In the genomic region with DNA sequence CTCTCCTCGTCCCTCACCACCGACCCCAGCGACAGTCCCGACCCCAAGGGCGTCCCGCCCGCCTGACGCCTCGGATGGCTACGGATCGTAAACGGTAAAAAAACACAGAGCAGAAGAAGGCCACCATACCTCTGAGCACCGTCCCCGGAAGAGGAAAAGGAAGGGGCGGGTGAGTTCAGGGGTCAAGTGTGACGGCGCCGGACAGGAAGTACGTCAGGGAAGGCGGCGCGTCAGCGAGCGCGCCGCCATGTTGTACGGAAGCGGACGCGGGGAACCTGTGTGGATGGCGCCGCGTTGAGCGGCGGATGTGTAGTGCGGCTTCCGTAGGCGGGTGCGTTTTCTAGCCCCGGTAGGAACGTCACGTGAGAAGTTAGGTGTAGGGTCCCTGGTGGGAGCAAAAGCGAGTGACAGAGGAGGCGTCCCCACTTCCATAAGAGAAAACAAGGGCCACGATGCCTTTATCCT, we compare ENCODE assay signal across 8 mouse cellular contexts. TPM values are rescaled to one million over a fixed set of nuclear protein-coding genes. Genes with fewer than 3 reads are reported as not detected.
A peak's percentile ranks its signal among the peaks of the same experiment; 100 is the strongest.
DNase-seq lines count a peak whose midpoint lies in the region; ATAC-seq and TF ChIP-seq lines count a peak whose summit lies in the region.

Rpl34 (minus strand) TSS at position 210 of the 465 bp plus-strand sequence.

- peak within 1 kb of the TSS; percentile 89 for H3K4me3 ChIP-seq in bone marrow, adult 2 months (replicated peaks; ENCODE audit: control insufficient read depth, low read depth, low read length)
- peak within 1 kb of the TSS; percentile 99 for H3K4me3 ChIP-seq in embryonic facial prominence, embryonic 15.5 days (replicated peaks)
- H3K4me3 ChIP-seq in limb, embryonic 14.5 days (replicated peaks; ENCODE audit: low read length) = peak within 1 kb of the TSS; percentile 99
- H3K4me3 ChIP-seq in midbrain, postnatal 0 days (ENCODE audit: low read depth, low read length) = peak within 1 kb of the TSS; percentile 75

- TF ChIP-seq POLR2A in bone marrow, adult 2 months (IDR thresholded peaks at IDR 0.05; ENCODE audit: borderline replicate concordance, control insufficient read depth, low read depth, low read length) = peak; percentile 72; the same call in 1 of the 2 replicates
- peak; percentile 82; the same call in 1 of the 2 replicates for TF ChIP-seq POLR2A in limb, embryonic 14.5 days (IDR thresholded peaks at IDR 0.05; ENCODE audit: borderline replicate concordance, extremely low read depth, insufficient read depth, insufficient read length)

- no peaks in the 10 kb centered on the region; the same call in 1 of the 2 replicates for H3K4me1 ChIP-seq in bone marrow, adult 2 months (ENCODE audit: control insufficient read depth, insufficient read depth, low read length)
- peaks cover 22% of the 10 kb centered on the region for H3K4me1 ChIP-seq in embryonic facial prominence, embryonic 15.5 days
- H3K4me1 ChIP-seq in limb, embryonic 14.5 days (ENCODE audit: control insufficient read depth, insufficient read depth, low read length) = peaks cover 11% of the 10 kb centered on the region; the same call in 1 of the 2 replicates
- 0 out of 2 replicates have a peak, but pooled peaks cover 3% of the 10 kb centered on the region for H3K4me1 ChIP-seq in midbrain, postnatal 0 days (ENCODE audit: insufficient read depth, low read length)

- no peak for TF ChIP-seq CTCF in bone marrow, adult 2 months (IDR thresholded peaks at IDR 0.05; ENCODE audit: control insufficient read depth, insufficient read depth, low read length)
- TF ChIP-seq CTCF in midbrain, postnatal 0 days (IDR thresholded peaks at IDR 0.05) = 0 out of 2 replicates have a peak, but pooled peaks have one; percentile 17

- H3K4me2 ChIP-seq in embryonic facial prominence, embryonic 15.5 days (replicated peaks) = peak within 1 kb of the TSS; percentile 67
- peak within 1 kb of the TSS; percentile 69 for H3K4me2 ChIP-seq in limb, embryonic 14.5 days (replicated peaks; ENCODE audit: low read depth, low read length, severe bottlenecking)
- H3K4me2 ChIP-seq in midbrain, postnatal 0 days (ENCODE audit: low read depth, low read length, poor library complexity, severe bottlenecking) = peak within 1 kb of the TSS; percentile 69

- DNase-seq in 416B (ENCODE audit: low read depth) = peak; percentile 95
- DNase-seq in heart, adult 8-10 months (ENCODE audit: low spot score) = peak; percentile 92
- DNase-seq in kidney, adult 9 months = peak; percentile 96
- DNase-seq in limb, embryonic 14.5 days (ENCODE audit: low spot score) = peak; percentile 96
- DNase-seq in midbrain, postnatal 0 days (ENCODE audit: low spot score) = peak; percentile 98
- peak; percentile 85 to 90 for DNase-seq in spleen, postnatal 14 days (ENCODE audit: low spot score in 2 of 2)

- H3K27me3 ChIP-seq in embryonic facial prominence, embryonic 15.5 days = no peaks in the 10 kb centered on the region
- no peaks in the 10 kb centered on the region for H3K27me3 ChIP-seq in limb, embryonic 14.5 days (ENCODE audit: control insufficient read depth, insufficient read depth, low read length)
- H3K27me3 ChIP-seq in midbrain, postnatal 0 days (ENCODE audit: insufficient read depth, low read length) = no peaks in the 10 kb centered on the region

- H3K9me3 ChIP-seq in embryonic facial prominence, embryonic 15.5 days (replicated peaks) = no peaks in the 10 kb centered on the region
- no peaks in the 10 kb centered on the region for H3K9me3 ChIP-seq in limb, embryonic 14.5 days (ENCODE audit: control insufficient read depth, low read length)
- no peaks in the 10 kb centered on the region for H3K9me3 ChIP-seq in midbrain, postnatal 0 days (ENCODE audit: low read length)

- peak; percentile 99 for ATAC-seq in embryonic facial prominence, embryonic 15.5 days (ENCODE audit: insufficient number of reproducible peaks, low FRiP score, low TSS enrichment, low read depth)
- peak; percentile 99 for ATAC-seq in limb, embryonic 14.5 days (ENCODE audit: low FRiP score, low read depth)
- ATAC-seq in midbrain, postnatal 0 days (ENCODE audit: low FRiP score) = peak; percentile 99

- H3K27ac ChIP-seq in bone marrow, adult 2 months (ENCODE audit: control insufficient read depth, insufficient read depth, low read depth, low read length, poor library complexity) = peak within 1 kb of the TSS; percentile 48
- H3K27ac ChIP-seq in embryonic facial prominence, embryonic 15.5 days (replicated peaks) = peak within 1 kb of the TSS; percentile 87
- H3K27ac ChIP-seq in limb, embryonic 14.5 days (replicated peaks; ENCODE audit: low read depth, low read length) = peak within 1 kb of the TSS; percentile 94
- H3K27ac ChIP-seq in midbrain, postnatal 0 days (ENCODE audit: low read depth, low read length) = peak within 1 kb of the TSS; percentile 87

- H3K9ac ChIP-seq in embryonic facial prominence, embryonic 15.5 days = peak within 1 kb of the TSS; percentile 98
- peak within 1 kb of the TSS; percentile 95 for H3K9ac ChIP-seq in limb, embryonic 14.5 days (ENCODE audit: low read depth, low read length, severe bottlenecking)
- H3K9ac ChIP-seq in midbrain, postnatal 0 days (replicated peaks; ENCODE audit: low read length, poor library complexity, severe bottlenecking) = peak within 1 kb of the TSS; percentile 90

- H3K36me3 ChIP-seq in embryonic facial prominence, embryonic 15.5 days = peaks cover 30% of the 10 kb centered on the region
- peaks cover 38% of the 10 kb centered on the region for H3K36me3 ChIP-seq in limb, embryonic 14.5 days (ENCODE audit: control insufficient read depth, insufficient read depth, low read length)
- peaks cover 25% of the 10 kb centered on the region for H3K36me3 ChIP-seq in midbrain, postnatal 0 days (ENCODE audit: insufficient read depth, low read length)

- WGBS in bone marrow, adult 2 months = under 1% methylated on average over 45 of the region's 45 CpGs
- WGBS in embryonic facial prominence, embryonic 15.5 days = under 1% methylated on average over 45 of the region's 45 CpGs
- under 1% methylated on average over 45 of the region's 45 CpGs for WGBS in limb, embryonic 14.5 days
- WGBS in midbrain, postnatal 0 days = under 1% methylated on average over 45 of the region's 45 CpGs

RNA-seq across cellular contexts. Expression of gene Rpl34, which starts in this region (rescaled TPM):
- polyA plus RNA-seq in bone marrow, adult 2 months (2011; ENCODE audit: insufficient read depth, insufficient read length, low replicate concordance, missing spikeins) = 611 and 941 TPM in 2 replicates
- polyA plus RNA-seq in embryonic facial prominence, embryonic 15.5 days (2015; fragmentation: Nextera tagmentation; extraction: Ambion mirVana) = 948 and 971 TPM in 2 replicates
- total RNA-seq in heart, adult 8-10 months (2022) = 100 to 1,000 TPM; 346 to 409 (median 368) TPM
- polyA plus RNA-seq in limb, embryonic 14.5 days (2012; rRNA removed) = 2,544 and 3,424 TPM in 2 replicates
- polyA plus RNA-seq in limb, embryonic 14.5 days (2014; fragmentation: Nextera tagmentation; extraction: Ambion mirVana) = 1,076 and 1,174 TPM in 2 replicates
- total RNA-seq in midbrain, postnatal 0 days (2014; rRNA removed) = 352 and 411 TPM in 2 replicates
- polyA plus RNA-seq in midbrain, postnatal 0 days (2015; fragmentation: Nextera tagmentation; extraction: Ambion mirVana) = 496 and 514 TPM in 2 replicates

Comparison
In these comparisons a context has a peak if more than half of its experiments do, and no peak if none do; other contexts are left out.
1. Peak in every context shown above with its lines: DNase-seq, ATAC-seq, H3K4me3 ChIP-seq and H3K27ac ChIP-seq.